Mouse (Mus musculus) embryonic facial prominence, embryonic 11.5 days (tissue): ENCODE measurements around the gene Rapgef4. TPM values are rescaled to one million over a fixed set of nuclear protein-coding genes. Genes with fewer than 3 reads are reported as not detected.

Source experiments
- ATAC-seq: fragments of 200-750 bp; cut with Nextera tagmentation; replicated peaks from 2 replicates; pipeline ENCODE4 v1.8.0; 2017; ENCODE audit warnings: low read depth; ENCODE audit not compliant: insufficient number of reproducible peaks, low FRiP score, low TSS enrichment
- DNase-seq: peaks from one replicate; pipeline ENCODE4 v3.0.0-alpha.2; 2015; ENCODE audit warnings: low spot score
- H3K27ac ChIP-seq: fragments of 300-500 bp; sonication (generic); replicated peaks from 2 replicates; pipeline ENCODE4 v1.5.1; 2014; ENCODE audit warnings: mild to moderate bottlenecking, low read depth, low read length, control low read depth
- H3K27me3 ChIP-seq: fragments of 300-500 bp; sonication (generic); 2 replicates; pipeline ENCODE4 v1.6.1; 2014; ENCODE audit warnings: mild to moderate bottlenecking, low read length, moderate library complexity, mixed read lengths; ENCODE audit not compliant: control insufficient read depth, insufficient read depth
- H3K36me3 ChIP-seq: fragments of 300-500 bp; sonication (generic); replicated peaks from 2 replicates; pipeline ENCODE4 v1.6.1; 2014; ENCODE audit warnings: low read depth, mild to moderate bottlenecking, low read length, moderate library complexity, mixed read lengths; ENCODE audit not compliant: control insufficient read depth, insufficient read depth
- H3K4me1 ChIP-seq: fragments of 300-500 bp; sonication (generic); 2 replicates; pipeline ENCODE4 v1.6.1; 2014; ENCODE audit warnings: low read length, mixed read lengths; ENCODE audit not compliant: control insufficient read depth, insufficient read depth
- H3K4me2 ChIP-seq: fragments of 300-500 bp; sonication (generic); 2 replicates; pipeline ENCODE4 v1.6.1; 2014; ENCODE audit warnings: low read depth, mild to moderate bottlenecking, control low read depth, low read length, moderate library complexity
- H3K4me3 ChIP-seq: fragments of 300-500 bp; sonication (generic); 2 replicates; pipeline ENCODE4 v1.5.1; 2014; ENCODE audit warnings: low read depth, low read length, control low read depth
- H3K9ac ChIP-seq: fragments of 300-500 bp; sonication (generic); replicated peaks from 2 replicates; pipeline ENCODE4 v1.6.1; 2014; ENCODE audit warnings: mild to moderate bottlenecking, control low read depth, low read length
- H3K9me3 ChIP-seq: fragments of 300-500 bp; sonication (generic); replicated peaks from 2 replicates; pipeline ENCODE4 v1.6.1; 2016; ENCODE audit warnings: mild to moderate bottlenecking, low read length, inconsistent platforms, mixed read lengths; ENCODE audit not compliant: control insufficient read depth
- WGBS: fragments of 180-500 bp; shearing (Covaris S2); extraction: QIAGEN DNeasy Blood & Tissue Kit; methylation state at CpG from one replicate; pipeline ENCODE4 v1.1.7; 2014; 5-methylcytosine and 5-hydroxymethylcytosine counted together
- polyA plus RNA-seq: library from polyadenylated mRNA; unstranded; fragments of >200 nt; fragmentation: Nextera tagmentation; extraction: Ambion mirVana; gene quantifications from 2 replicates; pipeline ENCODE4 v1.2.1, GENCODE M21; 2014

The Rapgef4 gene
- polyA plus RNA-seq, 1 experiment from 2014 or later: 3.6 TPM

- ATAC-seq (no peak), DNase-seq (no peak)
- no peaks in the 10 kb centered on the region for H3K4me1 ChIP-seq
Measured at GRCm38 (mm10) chr2:72045659-72046058, 64.6 kb downstream of the Rapgef4 start.

GRCm38 (mm10) chr2:72050451-72050850 lies 69.4 kb downstream of the Rapgef4 start:
- H3K4me1 ChIP-seq: no peaks in the 10 kb centered on the region
- 71% methylated on average over 7 of the region's 7 CpGs for WGBS
- H3K36me3 ChIP-seq: no peaks in the 10 kb centered on the region
- no peak for DNase-seq
- no peak overlapping the region for H3K27ac ChIP-seq
- no peaks in the 10 kb centered on the region for H3K9me3 ChIP-seq
- no peak for ATAC-seq
- no peak overlapping the region for H3K4me2 ChIP-seq
- no peaks in the 10 kb centered on the region for H3K27me3 ChIP-seq
- H3K9ac ChIP-seq: no peak overlapping the region; the same call in 1 of the 2 replicates
- no peak overlapping the region for H3K4me3 ChIP-seq

More at GRCm38 (mm10) chr2:72045659-72046058, 64.6 kb downstream of the Rapgef4 start:
- Histone ChIP-seq H3K4me3 (no peak overlapping the region), H3K9ac (no peak overlapping the region), H3K27me3 (no peaks in the 10 kb centered on the region), H3K36me3 (no peaks in the 10 kb centered on the region), H3K9me3 (no peaks in the 10 kb centered on the region), H3K4me2 (no peak overlapping the region), H3K27ac (no peak overlapping the region)
- 78% methylated on average over 11 of the region's 11 CpGs for WGBS

DNA sequence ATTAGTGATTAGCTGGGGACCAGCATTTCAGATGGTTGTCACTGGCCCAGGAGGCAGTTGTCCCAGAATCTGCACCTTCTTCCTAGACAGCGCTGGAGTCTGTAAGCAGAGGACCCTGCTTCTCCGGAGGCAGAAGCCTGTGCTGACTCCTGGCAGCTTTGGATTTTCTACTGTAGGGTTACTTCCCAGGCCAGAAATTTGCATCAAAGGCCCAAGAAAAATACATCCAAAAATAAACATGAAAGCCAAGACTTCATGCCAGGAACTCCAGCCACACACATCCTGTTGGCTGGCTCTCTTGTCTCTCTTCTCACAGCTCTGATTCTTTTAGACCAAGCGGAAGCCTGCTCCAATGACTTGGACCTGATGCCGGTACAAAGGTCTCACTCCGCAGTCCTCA lies 73.2 kb downstream of the Rapgef4 start:
- Histone ChIP-seq H3K36me3 (no peaks in the 10 kb centered on the region), H3K9ac (no peak overlapping the region), H3K27me3 (no peaks in the 10 kb centered on the region), H3K9me3 (no peaks in the 10 kb centered on the region), H3K27ac (no peak overlapping the region), H3K4me2 (no peak overlapping the region), H3K4me1 (no peaks in the 10 kb centered on the region), H3K4me3 (no peak overlapping the region)
- ATAC-seq (no peak), DNase-seq (no peak)
- 86% methylated on average over 5 of the region's 5 CpGs for WGBS

GRCm38 (mm10) chr2:72054736-72055135 lies 73.7 kb downstream of the Rapgef4 start:
- no peak overlapping the region for H3K4me3 ChIP-seq
- ATAC-seq: no peak
- 78% methylated on average over 6 of the region's 6 CpGs for WGBS

GRCm38 (mm10) chr2:72055476-72055875 lies 74.4 kb downstream of the Rapgef4 start:
- WGBS: 79% methylated on average over 5 of the region's 5 CpGs
- H3K36me3 ChIP-seq: no peaks in the 10 kb centered on the region
- no peaks in the 10 kb centered on the region for H3K27me3 ChIP-seq
- H3K9me3 ChIP-seq: no peaks in the 10 kb centered on the region
- H3K4me2 ChIP-seq: no peak overlapping the region
- no peak for ATAC-seq
- DNase-seq: no peak
- no peak overlapping the region for H3K27ac ChIP-seq
- no peaks in the 10 kb centered on the region for H3K4me1 ChIP-seq
- H3K9ac ChIP-seq: no peak overlapping the region
- H3K4me3 ChIP-seq: no peak overlapping the region

More at GRCm38 (mm10) chr2:72054736-72055135, 73.7 kb downstream of the Rapgef4 start:
- Histone ChIP-seq H3K36me3 (no peaks in the 10 kb centered on the region), H3K9ac (no peak overlapping the region), H3K4me2 (no peak overlapping the region), H3K9me3 (no peaks in the 10 kb centered on the region), H3K4me1 (no peaks in the 10 kb centered on the region), H3K27me3 (no peaks in the 10 kb centered on the region), H3K27ac (no peak overlapping the region)
- no peak for DNase-seq

GRCm38 (mm10) chr2:72056081-72056874 lies 75.2 kb downstream of the Rapgef4 start:
- no peaks in the 10 kb centered on the region for H3K4me1 ChIP-seq
- no peak overlapping the region for H3K4me2 ChIP-seq
- no peak overlapping the region for H3K9ac ChIP-seq
- DNase-seq: no peak
- H3K4me3 ChIP-seq: no peak overlapping the region
- WGBS: 49% methylated on average over 11 of the region's 11 CpGs
- no peaks in the 10 kb centered on the region for H3K36me3 ChIP-seq
- no peaks in the 10 kb centered on the region for H3K27me3 ChIP-seq
- H3K27ac ChIP-seq: no peak overlapping the region
- H3K9me3 ChIP-seq: no peaks in the 10 kb centered on the region
- ATAC-seq: no peak

DNA sequence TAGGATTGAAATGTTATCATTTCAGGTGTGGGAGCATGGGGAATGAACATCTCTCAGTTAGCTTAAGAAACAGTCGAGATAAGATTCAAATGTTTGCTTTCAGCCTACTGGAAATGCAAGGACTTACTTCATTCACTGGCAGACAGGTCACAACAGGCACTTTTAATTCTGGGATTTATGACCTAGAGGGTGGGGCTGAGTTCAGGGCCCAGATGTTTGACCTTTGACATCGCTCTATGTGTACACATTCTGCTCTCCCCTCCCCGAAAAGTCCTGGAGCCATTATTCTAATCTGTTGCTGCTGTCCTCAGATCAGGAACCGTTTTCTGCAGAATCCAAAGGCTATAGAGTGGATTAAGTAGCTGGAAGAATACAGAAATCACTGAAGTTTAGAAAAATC lies 81.9 kb downstream of the Rapgef4 start:
- H3K4me1 ChIP-seq: no peaks in the 10 kb centered on the region
- H3K27me3 ChIP-seq: no peaks in the 10 kb centered on the region
- ATAC-seq (no peak), DNase-seq (peak; percentile 43)
- no peak overlapping the region for H3K9ac ChIP-seq
- H3K4me2 ChIP-seq: no peak overlapping the region
- no peak overlapping the region for H3K4me3 ChIP-seq
- no peaks in the 10 kb centered on the region for H3K9me3 ChIP-seq
- H3K36me3 ChIP-seq: no peaks in the 10 kb centered on the region
- WGBS: 33% methylated on average over 4 of the region's 4 CpGs
- no peak overlapping the region for H3K27ac ChIP-seq

- 88% methylated on average over 9 of the region's 9 CpGs for WGBS
- Histone ChIP-seq H3K27ac (no peak overlapping the region), H3K9me3 (no peaks in the 10 kb centered on the region), H3K4me2 (no peak overlapping the region), H3K4me1 (no peaks in the 10 kb centered on the region), H3K27me3 (no peaks in the 10 kb centered on the region), H3K9ac (no peak overlapping the region), H3K4me3 (no peak overlapping the region), H3K36me3 (no peaks in the 10 kb centered on the region)
- DNase-seq: no peak
- ATAC-seq: no peak
Measured at GRCm38 (mm10) chr2:72068505-72068904, 87.5 kb downstream of the Rapgef4 start.
